12 mouse cellular contexts compared by ENCODE assay signal in the genomic region with DNA sequence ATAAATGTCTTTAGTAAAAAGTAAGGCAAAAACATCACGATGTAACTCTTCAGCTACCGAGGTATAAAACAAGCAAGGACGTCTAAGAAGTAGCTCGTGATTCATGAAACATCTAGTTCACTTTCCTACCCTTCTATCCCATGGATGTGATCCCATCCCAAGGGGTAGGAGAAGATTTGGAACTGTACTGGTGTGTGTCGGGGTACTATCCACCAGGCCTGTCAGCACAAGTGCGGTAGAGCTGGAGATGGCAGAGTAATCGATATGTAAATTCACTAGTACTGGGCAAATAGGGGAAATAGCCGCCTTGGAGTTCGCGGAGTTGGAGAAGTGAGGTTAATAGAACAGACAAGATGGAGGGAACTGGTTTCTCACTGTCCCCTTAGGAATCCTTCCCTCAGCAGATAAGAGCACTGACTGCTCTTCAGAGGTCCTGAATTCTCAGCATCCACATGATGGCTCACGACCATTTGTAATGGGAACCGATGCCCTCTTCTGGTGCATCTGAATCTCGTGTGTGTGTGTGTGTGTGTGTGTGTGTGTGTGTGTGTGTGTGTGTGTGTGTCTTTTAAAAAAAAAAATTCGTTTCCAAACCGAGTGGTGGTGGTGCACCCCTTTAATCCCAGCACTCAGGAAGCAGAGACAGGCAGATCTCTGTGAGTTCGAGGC. TPM values are rescaled to one million over a fixed set of nuclear protein-coding genes. Genes with fewer than 3 reads are reported as not detected.
DNase-seq lines count a peak whose midpoint lies in the region; ATAC-seq lines count a peak whose summit lies in the region.
"Had no signal": no experiment of that assay in that cellular context is flagged by ENCODE, and none has a peak within 500 bp of the region (broad histone marks: within the 10 kb centered on the region; RNA-seq: fewer than 3 reads in every experiment).

No protein-coding gene starts in this region.

- no peaks in the 10 kb centered on the region; the same call in 1 of the 2 replicates for H3K9me3 ChIP-seq in midbrain, embryonic 11.5 days (ENCODE audit: control insufficient read depth, low read length)
- no peaks in the 10 kb centered on the region for H3K9me3 ChIP-seq in midbrain, embryonic 15.5 days
- H3K9me3 ChIP-seq in hindbrain, embryonic 14.5 days (ENCODE audit: control insufficient read depth, low read length), result no peaks in the 10 kb centered on the region
- no peaks in the 10 kb centered on the region for H3K9me3 ChIP-seq in neural tube, embryonic 13.5 days

- intact Hi-C loops in heart, postnatal 14 days (cut with DNase I), result loop anchor here (5.0 kb wide), 1 partner anchor 126 kb away; no protein-coding TSS in a partner anchor

- 38% methylated on average over 16 of the region's 16 CpGs for WGBS in midbrain, embryonic 11.5 days
- 40% methylated on average over 16 of the region's 16 CpGs for WGBS in midbrain, embryonic 15.5 days
- WGBS in hindbrain, embryonic 14.5 days, result 40% methylated on average over 16 of the region's 16 CpGs
- WGBS in neural tube, embryonic 13.5 days, result 36% methylated on average over 16 of the region's 16 CpGs

- ATAC-seq in midbrain, embryonic 11.5 days (ENCODE audit: low FRiP score), result no peak
- no peak for ATAC-seq in midbrain, embryonic 15.5 days (replicated peaks)
- no peak for ATAC-seq in hindbrain, embryonic 14.5 days (ENCODE audit: low FRiP score)
- no peak for ATAC-seq in neural tube, embryonic 13.5 days (ENCODE audit: low read depth)

- peaks cover 18% of the 10 kb centered on the region for H3K4me1 ChIP-seq in midbrain, embryonic 11.5 days (ENCODE audit: control insufficient read depth, insufficient read depth, low read length)
- peaks cover 32% of the 10 kb centered on the region for H3K4me1 ChIP-seq in midbrain, embryonic 15.5 days
- H3K4me1 ChIP-seq in hindbrain, embryonic 14.5 days (replicated peaks; ENCODE audit: control insufficient read depth, insufficient read depth, low read length), result peaks cover 18% of the 10 kb centered on the region; the same call in 1 of the 2 replicates
- H3K4me1 ChIP-seq in neural tube, embryonic 13.5 days (replicated peaks), result peaks cover 34% of the 10 kb centered on the region

- H3K36me3 ChIP-seq in midbrain, embryonic 11.5 days (ENCODE audit: control insufficient read depth, insufficient read depth, low read length), result no peaks in the 10 kb centered on the region
- no peaks in the 10 kb centered on the region for H3K36me3 ChIP-seq in midbrain, embryonic 15.5 days (replicated peaks)
- no peaks in the 10 kb centered on the region for H3K36me3 ChIP-seq in hindbrain, embryonic 14.5 days (replicated peaks; ENCODE audit: control insufficient read depth, insufficient read depth)
- H3K36me3 ChIP-seq in neural tube, embryonic 13.5 days, result no peaks in the 10 kb centered on the region

- H3K4me3 ChIP-seq in midbrain, embryonic 11.5 days (ENCODE audit: low read depth, low read length), result no peak overlapping the region
- no peak overlapping the region for H3K4me3 ChIP-seq in midbrain, embryonic 15.5 days
- 0 out of 2 replicates have a peak overlapping the region, but pooled peaks have one; percentile 42 for H3K4me3 ChIP-seq in hindbrain, embryonic 14.5 days (replicated peaks; ENCODE audit: low read length)
- H3K4me3 ChIP-seq in neural tube, embryonic 13.5 days, result peak overlapping the region; percentile 55

- H3K27me3 ChIP-seq in midbrain, embryonic 11.5 days (ENCODE audit: control insufficient read depth, insufficient read depth, low read length), result peaks cover 86% of the 10 kb centered on the region
- H3K27me3 ChIP-seq in midbrain, embryonic 15.5 days (replicated peaks), result peaks cover 87% of the 10 kb centered on the region
- H3K27me3 ChIP-seq in hindbrain, embryonic 14.5 days (ENCODE audit: control insufficient read depth, insufficient read depth, low read length), result peaks cover 92% of the 10 kb centered on the region
- H3K27me3 ChIP-seq in neural tube, embryonic 13.5 days, result peaks cover 95% of the 10 kb centered on the region
- H3K27me3 ChIP-seq: Patski had no signal

- no peak overlapping the region for H3K27ac ChIP-seq in midbrain, embryonic 11.5 days (ENCODE audit: low read depth, low read length)
- H3K27ac ChIP-seq in midbrain, embryonic 15.5 days, result no peak overlapping the region
- no peak overlapping the region for H3K27ac ChIP-seq in hindbrain, embryonic 14.5 days
- H3K27ac ChIP-seq in neural tube, embryonic 13.5 days (replicated peaks), result no peak overlapping the region

- no peak overlapping the region for H3K9ac ChIP-seq in midbrain, embryonic 11.5 days (ENCODE audit: low read length)
- no peak overlapping the region for H3K9ac ChIP-seq in midbrain, embryonic 15.5 days
- H3K9ac ChIP-seq in hindbrain, embryonic 14.5 days, result 0 out of 2 replicates have a peak overlapping the region, but pooled peaks have one; percentile 58
- no peak overlapping the region for H3K9ac ChIP-seq in neural tube, embryonic 13.5 days

- DNase-seq in heart, adult 11 months, result peak; percentile 88
- DNase-seq in heart, postnatal 14 days, result no peak
- peak; percentile 83 for DNase-seq in midbrain, embryonic 11.5 days (ENCODE audit: low spot score, missing footprints)
- no peak for DNase-seq in hindbrain, embryonic 14.5 days (ENCODE audit: low spot score)
- no peak for DNase-seq in layer of hippocampus, postnatal 14 days (ENCODE audit: low spot score in 2 of 2)
- no peak for DNase-seq in frontal cortex, postnatal 14 days (ENCODE audit: low spot score in 2 of 2)
- DNase-seq: cerebellum, adult 2 months; lung, adult 2 months had no signal

- H3K4me2 ChIP-seq in midbrain, embryonic 11.5 days, result no peak overlapping the region
- no peak overlapping the region; the same call in 1 of the 2 replicates for H3K4me2 ChIP-seq in midbrain, embryonic 15.5 days
- H3K4me2 ChIP-seq in hindbrain, embryonic 14.5 days (replicated peaks), result peak overlapping the region; percentile 76; the same call in 1 of the 2 replicates
- H3K4me2 ChIP-seq in neural tube, embryonic 13.5 days, result peak overlapping the region; percentile 75

RNA-seq across cellular contexts. Expression of gene Tradd, which starts 1.0 kb away (rescaled TPM):
- 1 to 10 TPM; 6.3 to 7.2 TPM for total RNA-seq in heart, postnatal 14 days (2021)
- polyA plus RNA-seq in midbrain, embryonic 11.5 days (2014; fragmentation: Nextera tagmentation; extraction: Ambion mirVana), result 11.3 and 15.0 TPM in 2 replicates
- polyA plus RNA-seq in midbrain, embryonic 15.5 days (2015; fragmentation: Nextera tagmentation; extraction: Ambion mirVana), result 13.5 and 13.6 TPM in 2 replicates
- 15.2 and 17.4 TPM in 2 replicates for polyA plus RNA-seq in hindbrain, embryonic 14.5 days (2014; fragmentation: Nextera tagmentation; extraction: Ambion mirVana)
- 21.4 and 25.0 TPM in 2 replicates for polyA plus RNA-seq in neural tube, embryonic 13.5 days (2015; fragmentation: Nextera tagmentation; extraction: Ambion mirVana)
- 1 to 10 TPM; 6.0 to 7.4 TPM for total RNA-seq in layer of hippocampus, postnatal 14 days (2021)

RNA-seq across cellular contexts. Expression of gene Fbxl8, which starts 1.1 kb away (rescaled TPM):
- 1 to 10 TPM; 2.4 to 3.1 TPM for total RNA-seq in heart, postnatal 14 days (2021)
- 0.84 and 1.5 TPM in 2 replicates for polyA plus RNA-seq in midbrain, embryonic 11.5 days (2014; fragmentation: Nextera tagmentation; extraction: Ambion mirVana)
- 0.99 and 1.3 TPM in 2 replicates for polyA plus RNA-seq in midbrain, embryonic 15.5 days (2015; fragmentation: Nextera tagmentation; extraction: Ambion mirVana)
- 1.2 and 2.0 TPM in 2 replicates for polyA plus RNA-seq in hindbrain, embryonic 14.5 days (2014; fragmentation: Nextera tagmentation; extraction: Ambion mirVana)
- 1.8 and 2.0 TPM in 2 replicates for polyA plus RNA-seq in neural tube, embryonic 13.5 days (2015; fragmentation: Nextera tagmentation; extraction: Ambion mirVana)
- 1 to 10 TPM in 1 of 2 experiments, under 1 TPM in 1; 0.52 to 1.1 TPM for total RNA-seq in layer of hippocampus, postnatal 14 days (2021)

RNA-seq across cellular contexts. Expression of gene Hsf4, which starts 6.2 kb away (rescaled TPM):
- total RNA-seq in heart, postnatal 14 days (2021), result under 1 TPM; 0.73 to 0.96 TPM
- polyA plus RNA-seq in midbrain, embryonic 11.5 days (2014; fragmentation: Nextera tagmentation; extraction: Ambion mirVana), result not detected in 2 replicates
- polyA plus RNA-seq in midbrain, embryonic 15.5 days (2015; fragmentation: Nextera tagmentation; extraction: Ambion mirVana), result 0.25 and 0.42 TPM in 2 replicates
- 0.63 and 0.79 TPM in 2 replicates for polyA plus RNA-seq in hindbrain, embryonic 14.5 days (2014; fragmentation: Nextera tagmentation; extraction: Ambion mirVana)
- 0.32 and 0.44 TPM in 2 replicates for polyA plus RNA-seq in neural tube, embryonic 13.5 days (2015; fragmentation: Nextera tagmentation; extraction: Ambion mirVana)
- total RNA-seq in layer of hippocampus, postnatal 14 days (2021), result 1 to 10 TPM; 1.4 to 1.9 TPM
- total RNA-seq: granulocyte monocyte progenitor cell, adult 5-6 weeks had no signal

RNA-seq across cellular contexts. Expression of gene B3gnt9, which starts 8.4 kb away (rescaled TPM):
- total RNA-seq in heart, postnatal 14 days (2021), result 1 to 10 TPM; 5.1 to 5.6 TPM
- 5.6 and 6.1 TPM in 2 replicates for polyA plus RNA-seq in midbrain, embryonic 11.5 days (2014; fragmentation: Nextera tagmentation; extraction: Ambion mirVana)
- 8.1 TPM in 2 replicates for polyA plus RNA-seq in midbrain, embryonic 15.5 days (2015; fragmentation: Nextera tagmentation; extraction: Ambion mirVana)
- polyA plus RNA-seq in hindbrain, embryonic 14.5 days (2014; fragmentation: Nextera tagmentation; extraction: Ambion mirVana), result 8.7 and 11.5 TPM in 2 replicates
- polyA plus RNA-seq in neural tube, embryonic 13.5 days (2015; fragmentation: Nextera tagmentation; extraction: Ambion mirVana), result 7.4 and 8.8 TPM in 2 replicates
- total RNA-seq in layer of hippocampus, postnatal 14 days (2021), result 1 to 10 TPM; 3.6 to 4.2 TPM

RNA-seq across cellular contexts. Expression of gene Nol3, which starts 12.6 kb away (rescaled TPM):
- total RNA-seq in heart, postnatal 14 days (2021), result 10 to 100 TPM; 17.9 to 19.0 TPM
- polyA plus RNA-seq in midbrain, embryonic 11.5 days (2014; fragmentation: Nextera tagmentation; extraction: Ambion mirVana), result 2.0 and 3.2 TPM in 2 replicates
- polyA plus RNA-seq in midbrain, embryonic 15.5 days (2015; fragmentation: Nextera tagmentation; extraction: Ambion mirVana), result 4.0 and 4.5 TPM in 2 replicates
- 4.0 and 4.3 TPM in 2 replicates for polyA plus RNA-seq in hindbrain, embryonic 14.5 days (2014; fragmentation: Nextera tagmentation; extraction: Ambion mirVana)
- polyA plus RNA-seq in neural tube, embryonic 13.5 days (2015; fragmentation: Nextera tagmentation; extraction: Ambion mirVana), result 5.3 and 6.9 TPM in 2 replicates
- 1 to 10 TPM; 5.8 to 5.9 TPM for total RNA-seq in layer of hippocampus, postnatal 14 days (2021)
- total RNA-seq: granulocyte monocyte progenitor cell, adult 5-6 weeks had no signal

Comparison
In these comparisons a context has a peak if more than half of its experiments do, and no peak if none do; other contexts are left out.
1. DNase-seq: peak in heart, adult 11 months (single experiment) and midbrain, embryonic 11.5 days (single experiment); none in heart, postnatal 14 days (0 of 2), hindbrain, embryonic 14.5 days (single experiment), layer of hippocampus, postnatal 14 days (0 of 2) and frontal cortex, postnatal 14 days (0 of 2).
2. H3K4me2 ChIP-seq: peak in hindbrain, embryonic 14.5 days (single experiment) and neural tube, embryonic 13.5 days (single experiment); none in midbrain, embryonic 11.5 days (single experiment) and midbrain, embryonic 15.5 days (single experiment).
3. H3K4me3 ChIP-seq: peak in hindbrain, embryonic 14.5 days (single experiment) and neural tube, embryonic 13.5 days (single experiment); none in midbrain, embryonic 11.5 days (single experiment) and midbrain, embryonic 15.5 days (single experiment).